Mouse (Mus musculus) spleen, embryonic (tissue): Measurements from ENCODE around the gene Riox2.

Experiments used
- CTCF ChIA-PET: fragments of 350-600 bp; sonication (Branson Sonifier 250); formaldehyde crosslinking; loops from one replicate; lab custom pipeline; 2022; lab: Charles Lee

The Riox2 gene

DNA sequence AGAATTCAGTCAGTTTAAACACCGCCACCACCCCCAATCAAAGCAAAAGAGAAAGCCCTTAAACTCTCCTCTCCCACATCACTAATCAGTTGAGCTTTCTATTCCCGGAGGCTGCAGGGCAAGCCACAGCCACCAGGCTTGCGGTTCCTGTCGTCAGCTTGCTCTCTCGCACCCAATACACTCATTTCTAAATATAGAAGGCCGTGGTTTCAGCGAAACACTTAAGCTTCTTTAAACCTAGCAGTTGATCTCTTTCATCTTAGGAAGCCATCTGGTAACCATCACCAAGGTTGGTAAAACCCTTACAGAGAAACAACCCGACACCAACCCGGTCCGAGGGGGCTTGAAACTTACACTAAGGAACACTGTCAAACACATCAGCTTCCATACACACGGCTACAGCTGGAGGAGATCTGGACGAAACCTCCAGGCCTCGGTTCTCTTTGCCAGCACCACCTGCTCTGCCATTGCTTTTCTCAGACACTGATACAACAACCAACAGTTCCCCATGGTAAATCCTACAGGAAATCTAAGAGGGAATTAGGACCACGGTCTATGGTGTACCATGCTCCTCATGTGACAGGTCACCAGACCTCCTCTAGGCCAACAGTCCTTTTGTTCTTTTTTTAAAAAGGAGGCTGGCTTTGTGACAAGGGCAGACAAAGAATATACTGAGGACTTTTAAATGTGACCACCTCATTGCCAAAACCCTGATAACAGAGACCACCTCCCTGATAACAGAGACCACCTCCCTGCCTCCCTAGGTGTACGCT is 46.1 kb downstream of the Riox2 start:
- CTCF ChIA-PET = no interaction called here

- CTCF ChIA-PET = no interaction called here
Measured at GRCm38 (mm10) chr16:59521752-59522423, 50.3 kb downstream of the Riox2 start.

DNA sequence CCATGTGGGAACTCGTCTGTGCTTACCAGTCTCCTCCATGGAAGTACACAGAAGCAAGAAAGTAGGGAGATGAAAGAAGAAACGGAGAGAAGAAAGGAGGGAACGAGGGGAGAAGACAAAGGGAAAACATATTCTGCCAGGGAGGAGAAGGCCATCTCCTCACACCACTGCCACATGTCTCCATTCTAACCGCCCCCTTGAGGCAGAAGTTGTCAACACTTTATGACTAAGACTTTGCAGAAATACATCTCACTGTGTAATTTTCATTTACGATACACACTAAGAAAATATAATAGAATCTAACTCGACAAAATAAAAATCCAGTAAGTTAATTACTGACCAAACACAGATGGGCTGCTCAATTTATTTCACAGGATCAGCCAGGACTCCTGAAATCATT is 55.4 kb downstream of the Riox2 start:
- CTCF ChIA-PET = no interaction called here

GRCm38 (mm10) chr16:59529570-59529969 is 58.0 kb downstream of the Riox2 start:
- CTCF ChIA-PET = no interaction called here

- CTCF ChIA-PET = no interaction called here
Measured at GRCm38 (mm10) chr16:59531243-59531642, 59.7 kb downstream of the Riox2 start.

- CTCF ChIA-PET = interaction anchor here (0.5 kb wide), 1 partner anchor 15 kb away, joined by 5 read pairs; no protein-coding TSS in a partner anchor
Measured at GRCm38 (mm10) chr16:59532561-59532960, 61.0 kb downstream of the Riox2 start.

GRCm38 (mm10) chr16:59534349-59534748 is 62.8 kb downstream of the Riox2 start:
- CTCF ChIA-PET = no interaction called here

- CTCF ChIA-PET = no interaction called here
Measured at GRCm38 (mm10) chr16:59535673-59536072, 64.1 kb downstream of the Riox2 start.

GRCm38 (mm10) chr16:59540944-59541343 is 69.4 kb downstream of the Riox2 start:
- CTCF ChIA-PET = no interaction called here

GRCm38 (mm10) chr16:59541382-59541781 is 69.8 kb downstream of the Riox2 start:
- CTCF ChIA-PET = no interaction called here
